9 mouse cellular contexts compared by ENCODE assay signal in the genomic region with DNA sequence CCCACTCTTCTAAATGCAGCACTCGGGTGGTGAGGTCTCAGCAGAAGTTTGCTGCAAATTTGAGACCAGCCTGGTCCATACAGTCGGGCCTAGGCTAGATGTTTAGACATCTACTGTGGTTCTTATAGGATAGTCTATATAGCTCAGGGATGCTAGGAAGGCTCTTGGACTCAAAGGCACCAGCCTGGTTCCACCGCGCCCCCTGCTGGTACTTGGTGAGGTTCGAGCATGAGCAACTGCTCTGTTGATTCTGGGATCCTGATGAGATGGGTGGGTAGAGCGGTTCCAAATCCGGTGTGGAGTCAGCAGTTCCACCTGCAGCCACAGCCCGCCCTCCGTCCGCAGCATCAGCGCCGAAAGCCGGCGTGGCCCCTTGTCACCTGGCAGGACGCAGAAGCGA. TPM values are rescaled to one million over a fixed set of nuclear protein-coding genes. Genes with fewer than 3 reads are reported as not detected.
DNase-seq lines count a peak whose midpoint lies in the region; ATAC-seq and TF ChIP-seq lines count a peak whose summit lies in the region.
"Had no signal": no experiment of that assay in that cellular context is flagged by ENCODE, and none has a peak within 500 bp of the region (broad histone marks: within the 10 kb centered on the region; RNA-seq: fewer than 3 reads in every experiment).

No protein-coding gene starts in this region.

- in situ Hi-C loops in Patski (cut with MboI; ENCODE audit: low pct_unique_long_range_greater_than_20kb): no loop called here

- no peak for ATAC-seq in Patski

- peak; percentile 75 for TF ChIP-seq CTCF in Patski (IDR thresholded peaks at IDR 0.05)

- CTCF ChIA-PET in Patski (lab: Charles Lee): interaction anchor here (0.7 kb wide), 2 partner anchors 14 to 41 kb away, joined by 3 read pairs; partner anchors contain the start of gene Zfp472

- H3K27me3 ChIP-seq in Patski: no peaks in the 10 kb centered on the region
- H3K27me3 ChIP-seq: hindbrain, embryonic 15.5 days had no signal

- POLR2A ChIA-PET in Patski (lab: Charles Lee): no interaction called here

- peak; percentile 91 for DNase-seq in B cell, adult 2 months
- DNase-seq in Patski (ENCODE audit: low read depth, low spot score): no peak
- DNase-seq in cerebellum, adult 9-11 months: peak; percentile 83
- DNase-seq in gastrocnemius, postnatal 10 days: peak; percentile 90
- peak; percentile 94 for DNase-seq in kidney, postnatal 4 days
- peak; percentile 73 to 79 for DNase-seq in lung, adult 18-20 months
- peak; percentile 85 for DNase-seq in retina, embryonic 14.5 days (ENCODE audit: low spot score)
- DNase-seq in thymus, postnatal 25 days: peak; percentile 80

RNA-seq across cellular contexts. Expression of gene Cyp4f13, which starts 4.2 kb away (rescaled TPM):
- polyA plus RNA-seq in Patski (2021): 33.0 TPM
- 10 to 100 TPM in 1 of 2 experiments, 1 to 10 TPM in 1; 7.6 to 11.1 TPM for total RNA-seq in gastrocnemius, postnatal 10 days (2021)

RNA-seq across cellular contexts. Expression of gene Zfp472, which starts 14.2 kb away (rescaled TPM):
- polyA plus RNA-seq in Patski (2021): 3.8 TPM
- 1 to 10 TPM; 2.5 to 3.0 TPM for total RNA-seq in gastrocnemius, postnatal 10 days (2021)

RNA-seq across cellular contexts. Expression of gene Cyp4f14, which starts 34.3 kb away (rescaled TPM):
- polyA plus RNA-seq in Patski (2021): not detected
- total RNA-seq in gastrocnemius, postnatal 10 days (2021): under 1 TPM; 0.14 to 0.32 TPM
- polyA plus RNA-seq: hindbrain, embryonic 15.5 days had no signal

RNA-seq across cellular contexts. Expression of gene Zfp952, which starts 41.5 kb away (rescaled TPM):
- 7.8 TPM for polyA plus RNA-seq in Patski (2021)
- total RNA-seq in gastrocnemius, postnatal 10 days (2021): 1 to 10 TPM; 5.3 to 7.7 TPM

RNA-seq across cellular contexts. Expression of gene Zfp870, which starts 60.0 kb away (rescaled TPM):
- 6.5 TPM for polyA plus RNA-seq in Patski (2021)
- total RNA-seq in gastrocnemius, postnatal 10 days (2021): 1 to 10 TPM; 7.1 to 7.4 TPM
